Mouse (Mus musculus) left cerebral cortex, postnatal 36 days (tissue): Measurements from ENCODE around the gene Fam122b. TPM values are rescaled to one million over a fixed set of nuclear protein-coding genes. Genes with fewer than 3 reads are reported as not detected.

Experiments
- DNase-seq, 2 experiments: peaks; one replicate each; pipeline ENCODE4 v3.0.0; 2021 to 2022; ENCODE audit warnings: low spot score in 2 of 2, mixed read lengths in 1 of 2
- intact Hi-C: fragments of 180-260 bp; cut with DNase I; formaldehyde crosslinking; loops from one replicate; pipeline ENCODE4 v1.15.1; 2025
- total RNA-seq, 2 experiments: library from RNA; stranded (reverse); gene quantifications; 2 replicates each; pipeline ENCODE4 v1.2.3; 2021

The Fam122b gene
- total RNA-seq, 2 experiments from 2014 or later, result 2.8 to 4.1 TPM

DNA sequence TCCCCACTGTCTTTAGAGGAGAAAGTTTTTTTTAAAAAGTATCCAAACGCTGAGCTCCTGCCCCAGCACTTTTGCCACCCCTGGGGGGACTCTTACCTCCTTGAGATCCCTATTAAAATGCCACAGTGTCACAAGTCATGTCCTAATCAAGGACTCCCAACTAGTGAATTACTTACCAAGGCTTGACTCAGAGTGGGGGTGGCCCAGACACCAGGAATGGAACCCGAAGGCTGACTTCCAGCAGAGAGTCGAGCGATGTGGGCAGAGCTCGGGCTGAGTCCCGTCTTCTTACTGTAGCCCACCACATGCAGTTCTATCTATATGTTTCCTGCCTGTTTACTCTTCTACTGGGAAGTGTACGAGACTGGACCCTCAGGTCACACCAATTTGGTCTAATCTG, 60.2 kb downstream of the Fam122b start:
- DNase-seq, result no peak
- intact Hi-C loops, result no loop called here

DNA sequence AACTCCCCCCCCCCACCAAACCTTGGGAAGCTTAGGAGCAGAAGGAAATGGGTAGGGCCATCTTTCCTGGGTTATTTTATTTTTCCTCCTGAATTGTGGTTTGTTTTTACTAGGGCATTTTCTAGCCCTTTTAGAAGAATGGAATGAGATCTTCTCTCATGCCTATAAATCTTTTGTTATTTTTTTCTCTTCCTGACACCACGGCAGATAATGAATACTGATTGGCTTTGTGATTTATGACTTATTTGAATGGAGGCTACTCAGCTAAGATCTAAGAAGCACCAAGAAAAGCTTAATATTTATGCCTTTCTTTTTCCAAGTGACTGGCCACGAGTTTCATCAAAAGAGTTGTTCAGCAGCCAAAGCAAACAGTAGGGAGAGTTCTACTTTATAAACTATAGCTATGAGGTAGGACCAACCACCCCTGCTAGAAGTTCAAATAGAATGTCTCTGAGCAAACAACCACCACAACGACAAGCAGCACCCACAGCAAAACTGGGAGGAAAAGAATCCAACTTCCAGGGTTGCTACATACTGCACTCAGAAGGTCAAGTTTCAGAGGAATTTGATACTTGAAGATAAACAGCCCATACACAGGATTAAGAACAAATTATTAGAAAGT, 64.8 kb downstream of the Fam122b start:
- intact Hi-C loops, result no loop called here
- DNase-seq, result no peak

DNA sequence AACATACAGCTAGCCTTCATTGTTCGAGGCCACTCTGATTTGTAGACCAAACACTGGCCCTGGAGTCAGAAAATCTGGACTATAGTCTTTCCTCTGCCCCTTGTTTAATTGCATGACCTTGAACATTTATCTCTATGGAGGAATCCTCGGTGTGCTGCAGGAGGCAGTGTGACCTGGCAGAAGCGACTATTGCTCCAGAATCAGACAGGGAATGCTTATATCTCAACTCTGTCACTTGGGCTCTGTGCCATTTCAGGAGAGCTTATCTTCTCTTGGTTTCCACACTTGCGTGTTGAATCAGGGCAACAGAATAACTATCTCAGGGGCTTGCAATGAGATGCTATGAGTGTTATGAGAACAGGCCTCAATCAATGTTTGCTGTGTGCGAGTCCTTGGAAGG, 68.0 kb downstream of the Fam122b start:
- no peak for DNase-seq

DNA sequence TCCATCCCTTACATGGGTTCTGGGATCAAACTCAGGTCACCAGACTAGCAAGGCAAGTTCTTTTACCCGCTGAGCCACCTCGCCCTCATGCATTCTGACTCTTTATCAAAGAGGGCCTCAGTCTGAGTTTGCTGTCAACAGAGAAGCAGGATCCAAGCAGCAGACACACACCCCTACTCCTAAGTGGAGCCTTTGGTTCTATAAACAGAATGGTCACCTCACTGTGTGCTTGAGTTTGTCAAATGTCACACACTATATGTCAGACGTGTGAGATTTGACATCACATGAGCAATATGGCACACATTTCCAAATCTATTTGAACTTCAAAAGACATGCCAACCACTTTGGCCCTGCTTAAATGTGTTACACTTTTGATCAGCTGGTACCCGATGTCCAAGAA, 71.9 kb downstream of the Fam122b start:
- no peak for DNase-seq
- intact Hi-C loops, result no loop called here

More for the DNA sequence above, 68.0 kb downstream of the Fam122b start:
- intact Hi-C loops, result no loop called here

DNA sequence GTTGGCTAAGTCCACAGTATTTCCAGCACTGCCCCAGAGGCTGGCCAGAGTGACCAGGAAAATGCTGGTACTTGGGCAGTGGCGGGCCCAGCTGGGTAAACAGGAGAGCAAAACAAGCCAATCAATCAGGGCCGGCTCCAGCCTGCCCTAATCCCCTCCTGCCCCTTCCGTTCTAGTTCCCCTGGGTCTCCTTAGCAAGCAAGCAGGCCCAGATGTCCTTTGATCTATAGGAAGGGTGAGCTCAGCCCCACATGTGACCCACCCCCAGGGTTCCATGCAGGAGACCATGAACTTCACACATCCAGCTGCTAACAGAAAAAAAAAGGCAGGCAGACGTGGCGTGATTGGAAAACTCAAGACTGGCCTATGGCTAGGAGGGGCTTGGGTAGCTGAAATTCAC, 73.2 kb downstream of the Fam122b start:
- intact Hi-C loops, result no loop called here
- no peak for DNase-seq

Other genes starting within 250 kb of the Fam122b start
- gene Plac1, start 29.7 kb downstream of the Fam122b start, total RNA-seq, result not detected
- gene Fam122c, start 3.6 kb upstream of the Fam122b start, total RNA-seq, result not detected
- gene Mospd1, start 100.7 kb upstream of the Fam122b start, total RNA-seq, result 10 to 100 TPM; 12.3 to 15.9 TPM
- not detected for gene Etd, start 165.1 kb upstream of the Fam122b start, total RNA-seq